In the genomic region with DNA sequence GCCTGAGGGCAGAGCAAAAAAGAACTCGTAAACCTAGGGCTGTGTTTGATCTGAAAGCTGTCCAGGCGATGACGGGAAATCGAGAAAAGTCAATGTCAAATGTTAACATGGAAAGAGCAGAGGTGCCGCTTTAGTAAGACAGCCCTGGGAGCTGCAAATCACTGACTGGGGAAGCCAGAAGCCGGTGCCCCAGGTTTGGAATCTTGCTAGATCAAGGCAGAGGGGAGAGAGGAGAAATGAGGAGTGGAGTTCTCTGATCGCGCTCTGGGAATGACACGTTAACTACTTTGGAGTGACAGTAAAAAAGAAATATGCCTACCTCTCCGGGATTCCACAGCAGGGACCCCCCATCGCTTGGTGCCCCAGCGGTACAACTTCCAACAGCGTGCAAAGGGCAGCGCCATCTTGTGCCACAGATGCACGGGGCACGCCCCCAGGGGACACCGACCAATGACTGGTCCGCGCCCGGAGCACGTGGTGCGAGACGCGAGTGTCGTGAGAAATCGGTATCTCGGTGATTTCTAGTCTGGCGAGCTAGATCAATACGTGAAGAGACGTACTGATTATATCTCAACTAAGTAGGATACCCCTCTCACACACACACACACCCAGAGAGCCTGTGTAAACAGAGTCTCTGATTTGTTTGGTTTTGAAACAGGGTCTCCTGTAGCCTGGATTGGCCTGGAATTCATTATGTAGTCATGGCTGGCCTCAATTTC, we compare ENCODE assay signal across 8 mouse cellular contexts. TPM values are rescaled to one million over a fixed set of nuclear protein-coding genes. Genes with fewer than 3 reads are reported as not detected.
DNase-seq lines count a peak whose midpoint lies in the region; ATAC-seq lines count a peak whose summit lies in the region.

A gene (minus strand): TSS at position 418 of the 719 bp plus-strand sequence.

- peak; percentile 95 for DNase-seq in R1 (ENCODE audit: low read depth, low spot score)
- DNase-seq in cerebellum, postnatal 25 days = peak; percentile 90 to 95
- peak; percentile 86 to 94 for DNase-seq in frontal cortex, postnatal 36 days (ENCODE audit: low spot score in 2 of 2)
- peak; percentile 82 for DNase-seq in left cerebral cortex, adult 11 months (ENCODE audit: low spot score)
- peak; percentile 90 to 91 for DNase-seq in lung, postnatal 4 days
- peak; percentile 93 for DNase-seq in right cerebral cortex, adult 18-20 months
- DNase-seq in urinary bladder, postnatal 10 days (ENCODE audit: low spot score) = peak; percentile 61

- H3K27me3 ChIP-seq in hindbrain, embryonic 15.5 days = 0 out of 2 replicates have a peak, but pooled peaks cover 3% of the 10 kb centered on the region

- under 1% methylated on average over 30 of the region's 30 CpGs for WGBS in hindbrain, embryonic 15.5 days

- H3K9me3 ChIP-seq in hindbrain, embryonic 15.5 days = no peaks in the 10 kb centered on the region

- H3K4me2 ChIP-seq in hindbrain, embryonic 15.5 days = peak within 1 kb of the TSS; percentile 89

- H3K4me3 ChIP-seq in hindbrain, embryonic 15.5 days = peak within 1 kb of the TSS; percentile 50

- H3K27ac ChIP-seq in hindbrain, embryonic 15.5 days (replicated peaks) = peak within 1 kb of the TSS; percentile 37; the same call in 1 of the 2 replicates

- H3K9ac ChIP-seq in hindbrain, embryonic 15.5 days = peak within 1 kb of the TSS; percentile 62

- H3K4me1 ChIP-seq in hindbrain, embryonic 15.5 days (replicated peaks) = peaks cover 17% of the 10 kb centered on the region

- no peaks in the 10 kb centered on the region for H3K36me3 ChIP-seq in hindbrain, embryonic 15.5 days

- peak; percentile 91 for ATAC-seq in hindbrain, embryonic 15.5 days (ENCODE audit: low FRiP score, low read depth)

RNA-seq across cellular contexts. Expression of the gene that starts here (rescaled TPM):
- 20.6 and 21.0 TPM in 2 replicates for polyA plus RNA-seq in hindbrain, embryonic 15.5 days (2015; fragmentation: Nextera tagmentation; extraction: Ambion mirVana)

Comparison
In these comparisons a context has a peak if more than half of its experiments do, and no peak if none do; other contexts are left out.
1. Peak in every context shown above with its lines: DNase-seq, ATAC-seq, H3K4me3 ChIP-seq and H3K27ac ChIP-seq.